Mouse (Mus musculus) megakaryocyte, embryonic 14.5 days (primary cell): Measurements from ENCODE around the gene Ptprn2.

Source experiments
- FLI1 ChIP-seq: IDR thresholded peaks from 2 replicates; pipeline ENCODE4 v1.6.1; 2012; ENCODE audit warnings: low read length, inconsistent platforms, mixed read lengths
- GATA1 ChIP-seq: IDR thresholded peaks from 3 replicates; pipeline ENCODE4 v1.6.1; 2012; ENCODE audit warnings: mixed read lengths, low read length, inconsistent platforms, borderline replicate concordance

- TF ChIP-seq FLI1 (no peak), GATA1 (no peak)
Measured at GRCm38 (mm10) chr12:117242181-117242580, 756.7 kb downstream of the Ptprn2 start.
